ENCODE assay signal across 8 mouse cellular contexts in genomic region chr11:24081016-24081686, GRCm38 (mm10). TPM values are rescaled to one million over a fixed set of nuclear protein-coding genes. Genes with fewer than 3 reads are reported as not detected.
DNase-seq lines count a peak whose midpoint lies in the region; ATAC-seq and TF ChIP-seq lines count a peak whose summit lies in the region.

No protein-coding gene starts in this region.

- peak overlapping the region; percentile 100 for H3K4me2 ChIP-seq in heart, embryonic 11.5 days
- H3K4me2 ChIP-seq in kidney, embryonic 14.5 days (replicated peaks; ENCODE audit: low read depth, low read length), result peak overlapping the region; percentile 87
- H3K4me2 ChIP-seq in neural tube, embryonic 13.5 days, result peak overlapping the region; percentile 78

- peak; percentile 65 for TF ChIP-seq CTCF in layer of hippocampus, adult 2 months (conservative IDR thresholded peaks at IDR 0.05)
- TF ChIP-seq CTCF in lung, adult 2 months (IDR thresholded peaks at IDR 0.05; ENCODE audit: insufficient read depth, low read length), result no peak

- no peak for TF ChIP-seq POLR2A in lung, adult 2 months (IDR thresholded peaks at IDR 0.05; ENCODE audit: borderline replicate concordance, extremely low read depth, low read depth, low read length)

- H3K27me3 ChIP-seq in heart, embryonic 11.5 days (ENCODE audit: control insufficient read depth, insufficient read depth, low read length), result peaks cover 1% of the 10 kb centered on the region; the same call in 1 of the 2 replicates
- peaks cover 21% of the 10 kb centered on the region for H3K27me3 ChIP-seq in kidney, embryonic 14.5 days (ENCODE audit: control insufficient read depth, insufficient read depth, low read length)
- H3K27me3 ChIP-seq in neural tube, embryonic 13.5 days, result no peaks in the 10 kb centered on the region

- no peak; the same call in 1 of the 2 replicates for ATAC-seq in heart, embryonic 11.5 days (replicated peaks; ENCODE audit: insufficient number of reproducible peaks, low FRiP score, low TSS enrichment)
- ATAC-seq in kidney, embryonic 14.5 days (ENCODE audit: low FRiP score, low TSS enrichment), result peak; percentile 36
- peak; percentile 70 for ATAC-seq in neural tube, embryonic 13.5 days (ENCODE audit: low read depth)

- under 1% methylated on average over 35 of the region's 35 CpGs for WGBS in heart, embryonic 11.5 days (ENCODE audit: insufficient replicate concordance)
- WGBS in kidney, embryonic 14.5 days, result 1% methylated on average over 35 of the region's 35 CpGs
- WGBS in lung, adult 2 months, result under 1% methylated on average over 35 of the region's 35 CpGs
- under 1% methylated on average over 35 of the region's 35 CpGs for whole genome bisulfite sequencing in neural tube, embryonic 13.5 days

- peak overlapping the region; percentile 79 for H3K4me3 ChIP-seq in layer of hippocampus, adult 2 months
- peak overlapping the region; percentile 74 for H3K4me3 ChIP-seq in heart, embryonic 11.5 days (ENCODE audit: low read depth, low read length)
- H3K4me3 ChIP-seq in kidney, embryonic 14.5 days (ENCODE audit: low read length), result peak overlapping the region; percentile 50
- H3K4me3 ChIP-seq in lung, adult 2 months (replicated peaks; ENCODE audit: extremely low read depth, low read depth, low read length), result peak overlapping the region; percentile 32
- H3K4me3 ChIP-seq in neural tube, embryonic 13.5 days, result peak overlapping the region; percentile 81

- peaks cover 11% of the 10 kb centered on the region for H3K4me1 ChIP-seq in heart, embryonic 11.5 days (ENCODE audit: control insufficient read depth, insufficient read depth, low read length)
- 0 out of 2 replicates have a peak, but pooled peaks cover 9% of the 10 kb centered on the region for H3K4me1 ChIP-seq in kidney, embryonic 14.5 days (ENCODE audit: control insufficient read depth, insufficient read depth, low read length)
- H3K4me1 ChIP-seq in lung, adult 2 months (ENCODE audit: control insufficient read depth, insufficient read depth, low read length), result 0 out of 2 replicates have a peak, but pooled peaks cover 2% of the 10 kb centered on the region
- H3K4me1 ChIP-seq in neural tube, embryonic 13.5 days (replicated peaks), result peaks cover 45% of the 10 kb centered on the region

- no peaks in the 10 kb centered on the region for H3K9me3 ChIP-seq in heart, embryonic 11.5 days (replicated peaks; ENCODE audit: control insufficient read depth, low read length)
- H3K9me3 ChIP-seq in kidney, embryonic 14.5 days (ENCODE audit: control insufficient read depth, low read length), result no peaks in the 10 kb centered on the region
- H3K9me3 ChIP-seq in neural tube, embryonic 13.5 days, result no peaks in the 10 kb centered on the region

- DNase-seq in layer of hippocampus, adult 2 months (ENCODE audit: low spot score in 2 of 2), result peak in 1 of 2 experiments; percentile 77
- DNase-seq in layer of hippocampus, adult 9-10 months (ENCODE audit: low spot score), result no peak
- DNase-seq in embryo, embryonic 11 days, result peak; percentile 90
- DNase-seq in lung, adult 2 months, result peak; percentile 22
- peak; percentile 29 for DNase-seq in testis, postnatal 14 days (ENCODE audit: low spot score)

- H3K36me3 ChIP-seq in heart, embryonic 11.5 days (ENCODE audit: control insufficient read depth, insufficient read depth, low read length), result peaks cover 3% of the 10 kb centered on the region; the same call in 1 of the 2 replicates
- H3K36me3 ChIP-seq in kidney, embryonic 14.5 days (ENCODE audit: control insufficient read depth, insufficient read depth, low read length), result no peaks in the 10 kb centered on the region
- peaks cover 11% of the 10 kb centered on the region for H3K36me3 ChIP-seq in neural tube, embryonic 13.5 days

- H3K27ac ChIP-seq in layer of hippocampus, adult 2 months, result peak overlapping the region; percentile 95
- peak overlapping the region; percentile 90 for H3K27ac ChIP-seq in heart, embryonic 11.5 days (ENCODE audit: low read depth, low read length)
- peak overlapping the region; percentile 66; the same call in 1 of the 2 replicates for H3K27ac ChIP-seq in kidney, embryonic 14.5 days (ENCODE audit: low read depth, low read length)
- peak overlapping the region; percentile 99 for H3K27ac ChIP-seq in neural tube, embryonic 13.5 days (replicated peaks)

- peak overlapping the region; percentile 72 for H3K9ac ChIP-seq in heart, embryonic 11.5 days (ENCODE audit: low read depth, low read length)
- H3K9ac ChIP-seq in kidney, embryonic 14.5 days (ENCODE audit: low read depth, low read length), result peak overlapping the region; percentile 63; the same call in 1 of the 2 replicates
- H3K9ac ChIP-seq in neural tube, embryonic 13.5 days, result peak overlapping the region; percentile 98

RNA-seq across cellular contexts. Expression of gene Bcl11a, which starts 3.3 kb away (rescaled TPM):
- total RNA-seq in layer of hippocampus, adult 2 months (2021), result 100 to 1,000 TPM; 117 to 121 TPM
- polyA plus RNA-seq in heart, embryonic 11.5 days (2014; fragmentation: Nextera tagmentation; extraction: Ambion mirVana), result 19.1 and 21.7 TPM in 2 replicates
- polyA plus RNA-seq in kidney, embryonic 14.5 days (2014; fragmentation: Nextera tagmentation; extraction: Ambion mirVana), result 2.6 and 2.8 TPM in 2 replicates
- polyA plus RNA-seq in lung, adult 2 months (2012; rRNA removed), result 0.96 and 1.5 TPM in 2 replicates
- 125 and 131 TPM in 2 replicates for polyA plus RNA-seq in neural tube, embryonic 13.5 days (2015; fragmentation: Nextera tagmentation; extraction: Ambion mirVana)

RNA-seq across cellular contexts. Expression of gene A830031A19Rik, which starts 6.3 kb away (rescaled TPM):
- 1 to 10 TPM; 1.3 to 1.7 TPM for total RNA-seq in layer of hippocampus, adult 2 months (2021)
- not detected in 2 replicates for polyA plus RNA-seq in heart, embryonic 11.5 days (2014; fragmentation: Nextera tagmentation; extraction: Ambion mirVana)
- not detected in 2 replicates for polyA plus RNA-seq in kidney, embryonic 14.5 days (2014; fragmentation: Nextera tagmentation; extraction: Ambion mirVana)
- not detected in 2 replicates for polyA plus RNA-seq in lung, adult 2 months (2012; rRNA removed)
- not detected in 2 replicates for polyA plus RNA-seq in neural tube, embryonic 13.5 days (2015; fragmentation: Nextera tagmentation; extraction: Ambion mirVana)
